Mouse (Mus musculus): ENCODE results near the gene Txn2. TPM values are rescaled to one million over a fixed set of nuclear protein-coding genes. Genes with fewer than 3 reads are reported as not detected.

The Txn2 gene
- polyA plus RNA-seq, 1 experiment from 2014 or later, result 193 TPM

DNA sequence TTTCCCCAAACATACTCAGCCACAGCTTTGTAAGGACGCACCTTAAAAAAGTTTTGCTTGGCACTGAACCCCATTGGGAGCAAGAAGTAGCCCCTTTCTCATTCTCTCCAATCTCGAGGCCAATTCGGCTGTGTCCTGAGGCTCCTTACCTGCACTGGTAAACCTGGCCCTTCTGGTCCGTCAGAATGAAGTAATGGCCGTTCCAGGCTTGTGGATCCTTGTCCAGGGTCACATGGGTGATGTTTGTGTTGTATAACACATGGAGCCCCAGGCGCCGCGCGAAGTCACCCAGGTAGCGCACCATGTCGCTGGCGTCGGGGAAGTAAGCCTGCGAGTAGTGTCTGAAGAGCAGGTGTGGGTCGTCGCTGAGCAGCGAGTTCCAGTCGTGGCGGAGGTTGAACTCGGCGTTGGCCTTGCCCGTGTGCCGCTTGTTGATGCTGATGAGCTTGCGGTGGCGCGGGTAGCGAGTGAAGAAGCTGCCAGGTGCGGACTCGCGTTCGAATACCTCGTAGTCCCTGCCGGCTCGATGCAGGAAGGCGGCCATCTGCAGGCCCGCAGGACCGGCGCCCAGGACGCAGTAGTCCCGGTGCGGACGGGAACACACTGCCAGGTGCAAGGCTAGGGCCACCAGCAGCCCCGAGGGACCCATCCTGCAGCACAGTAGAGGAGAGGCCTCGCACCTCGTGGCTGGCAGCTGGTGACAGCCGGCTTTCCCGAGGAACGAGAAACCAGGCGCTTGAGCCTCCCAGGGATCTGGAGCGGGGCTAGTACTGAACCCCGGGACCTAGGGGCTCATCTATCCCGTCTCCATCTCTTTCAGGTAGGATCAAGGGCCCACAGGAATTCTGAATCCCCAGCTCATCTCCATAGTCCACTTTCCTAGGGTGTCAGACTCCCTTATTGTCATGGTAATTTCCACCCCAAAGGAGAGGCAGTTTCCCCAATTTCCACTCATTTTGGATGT is 26.9 kb upstream of the Txn2 start:
- no peaks in the 10 kb centered on the region for H3K9me3 ChIP-seq (replicated peaks)
- ATAC-seq (ENCODE audit: low FRiP score), result peak; percentile 59
- 9% methylated on average over 52 of the region's 52 CpGs for WGBS
- peak overlapping the region; percentile 74 for H3K27ac ChIP-seq (replicated peaks)
- H3K27me3 ChIP-seq (replicated peaks), result no peaks in the 10 kb centered on the region
- peaks cover 48% of the 10 kb centered on the region for H3K4me1 ChIP-seq
- peak overlapping the region; percentile 92 for H3K4me2 ChIP-seq
- H3K4me3 ChIP-seq (replicated peaks), result peak overlapping the region; percentile 55
- H3K36me3 ChIP-seq, result peaks cover 41% of the 10 kb centered on the region
- peak overlapping the region; percentile 72 for H3K9ac ChIP-seq (replicated peaks)

DNA sequence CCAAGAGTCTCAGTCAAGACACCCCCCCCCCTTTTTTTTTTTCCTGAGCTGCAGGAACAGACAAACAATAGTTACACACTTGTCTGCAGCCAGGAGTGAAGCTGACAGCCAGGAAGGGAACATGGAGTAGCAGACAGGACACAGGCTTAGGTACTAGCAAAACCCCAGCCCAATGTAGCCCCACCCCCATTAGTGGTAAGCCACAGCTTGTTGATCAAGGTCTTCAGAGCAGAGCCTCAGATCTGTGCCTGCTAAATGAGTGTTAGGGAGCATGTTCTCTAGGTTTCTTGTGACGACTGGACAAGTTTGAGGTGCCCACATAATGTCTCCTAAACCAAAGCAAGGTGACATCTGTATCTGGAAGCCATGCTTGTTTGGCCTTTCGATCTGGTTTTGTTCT is 25.6 kb upstream of the Txn2 start:
- peaks cover 34% of the 10 kb centered on the region for H3K36me3 ChIP-seq
- peak overlapping the region; percentile 92 for H3K4me2 ChIP-seq
- no peak for ATAC-seq (ENCODE audit: low FRiP score)
- no peak overlapping the region for H3K9ac ChIP-seq (replicated peaks)
- H3K27me3 ChIP-seq (replicated peaks), result no peaks in the 10 kb centered on the region
- H3K4me3 ChIP-seq (replicated peaks), result no peak overlapping the region
- H3K4me1 ChIP-seq, result peaks cover 48% of the 10 kb centered on the region
- no peaks in the 10 kb centered on the region for H3K9me3 ChIP-seq (replicated peaks)
- no peak overlapping the region for H3K27ac ChIP-seq (replicated peaks)
- 89% methylated on average over 2 of the region's 2 CpGs for WGBS

DNA sequence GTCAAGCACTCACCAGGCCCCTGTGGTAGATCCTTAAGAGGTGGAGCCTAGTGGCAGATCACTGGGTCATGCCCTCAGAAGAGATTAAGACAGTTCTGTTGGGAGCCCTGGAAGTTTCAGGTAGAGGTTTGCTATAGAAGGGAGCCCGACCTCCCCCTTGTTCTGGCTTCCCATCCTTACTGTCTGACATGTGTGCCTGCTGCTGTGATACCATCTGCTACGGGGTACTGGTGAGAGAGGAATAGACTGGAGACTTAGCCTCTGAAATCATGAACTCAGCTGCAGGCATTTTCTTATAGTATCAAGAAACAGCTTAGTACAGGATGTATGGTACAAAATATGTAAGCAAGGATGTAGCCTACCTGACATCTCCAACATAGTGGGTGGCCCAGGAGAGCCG is 24.1 kb upstream of the Txn2 start:
- WGBS, result 91% methylated on average over 3 of the region's 3 CpGs
- Histone ChIP-seq H3K9ac (replicated peaks) (0 out of 2 replicates have a peak overlapping the region, but pooled peaks have one; percentile 3), H3K27ac (replicated peaks) (no peak overlapping the region), H3K9me3 (replicated peaks) (no peaks in the 10 kb centered on the region), H3K27me3 (replicated peaks) (no peaks in the 10 kb centered on the region), H3K4me1 (peaks cover 48% of the 10 kb centered on the region), H3K4me2 (no peak overlapping the region), H3K4me3 (replicated peaks) (no peak overlapping the region), H3K36me3 (peaks cover 25% of the 10 kb centered on the region)
- no peak for ATAC-seq (ENCODE audit: low FRiP score)

DNA sequence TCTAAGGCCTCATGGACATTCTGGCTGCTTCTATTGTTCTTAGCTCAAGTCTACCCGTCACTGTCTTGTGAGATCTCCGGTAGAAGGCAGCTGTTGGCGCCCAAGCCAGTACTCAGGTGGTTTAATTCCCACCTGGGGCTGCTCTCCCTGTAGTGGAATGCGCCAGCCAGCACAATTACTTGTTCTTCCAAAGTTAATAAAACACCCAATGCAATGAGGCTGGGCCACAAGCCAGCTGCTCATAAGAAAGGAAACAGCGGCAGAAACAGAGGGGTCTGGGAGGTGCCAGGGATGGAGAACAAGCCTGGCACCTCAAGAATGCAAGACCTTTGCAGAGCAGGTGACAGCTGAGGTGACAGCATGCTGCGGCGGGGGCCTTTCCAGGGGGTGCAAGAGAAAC is 20.3 kb upstream of the Txn2 start:
- H3K27ac ChIP-seq (replicated peaks), result no peak overlapping the region
- no peak overlapping the region for H3K4me3 ChIP-seq (replicated peaks)
- peaks cover 60% of the 10 kb centered on the region for H3K36me3 ChIP-seq
- 89% methylated on average over 7 of the region's 7 CpGs for WGBS
- H3K4me1 ChIP-seq, result peaks cover 13% of the 10 kb centered on the region
- H3K4me2 ChIP-seq, result no peak overlapping the region
- H3K9ac ChIP-seq (replicated peaks), result no peak overlapping the region
- ATAC-seq (ENCODE audit: low FRiP score), result no peak
- no peaks in the 10 kb centered on the region for H3K27me3 ChIP-seq (replicated peaks)
- H3K9me3 ChIP-seq (replicated peaks), result no peaks in the 10 kb centered on the region

DNA sequence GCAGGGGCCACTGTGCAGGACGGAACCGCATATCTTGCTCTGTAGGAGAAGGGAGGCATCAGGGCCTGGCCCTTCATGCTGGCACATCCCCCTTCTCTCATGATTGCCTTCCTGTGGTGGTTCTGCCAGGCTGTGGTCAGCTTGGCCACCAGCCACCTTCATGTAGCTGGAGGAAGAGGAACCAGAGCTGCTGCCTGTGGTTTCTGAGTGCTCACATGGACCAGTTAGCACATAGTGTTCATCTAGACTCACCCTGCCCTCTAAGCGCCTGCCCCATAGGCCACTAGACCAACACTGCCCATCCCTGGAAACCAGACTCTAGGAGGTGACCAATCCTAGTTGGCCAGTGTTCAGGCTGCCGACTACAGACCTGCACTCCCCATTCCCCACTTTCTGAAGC is 16.9 kb upstream of the Txn2 start:
- no peaks in the 10 kb centered on the region for H3K9me3 ChIP-seq (replicated peaks)
- H3K9ac ChIP-seq (replicated peaks), result no peak overlapping the region
- ATAC-seq (ENCODE audit: low FRiP score), result no peak
- H3K27me3 ChIP-seq (replicated peaks), result no peaks in the 10 kb centered on the region
- H3K4me1 ChIP-seq, result no peaks in the 10 kb centered on the region
- H3K27ac ChIP-seq (replicated peaks), result no peak overlapping the region
- no peak overlapping the region for H3K4me3 ChIP-seq (replicated peaks)
- WGBS, result 86% methylated on average over 4 of the region's 4 CpGs
- H3K4me2 ChIP-seq, result no peak overlapping the region
- peaks cover 69% of the 10 kb centered on the region for H3K36me3 ChIP-seq

DNA sequence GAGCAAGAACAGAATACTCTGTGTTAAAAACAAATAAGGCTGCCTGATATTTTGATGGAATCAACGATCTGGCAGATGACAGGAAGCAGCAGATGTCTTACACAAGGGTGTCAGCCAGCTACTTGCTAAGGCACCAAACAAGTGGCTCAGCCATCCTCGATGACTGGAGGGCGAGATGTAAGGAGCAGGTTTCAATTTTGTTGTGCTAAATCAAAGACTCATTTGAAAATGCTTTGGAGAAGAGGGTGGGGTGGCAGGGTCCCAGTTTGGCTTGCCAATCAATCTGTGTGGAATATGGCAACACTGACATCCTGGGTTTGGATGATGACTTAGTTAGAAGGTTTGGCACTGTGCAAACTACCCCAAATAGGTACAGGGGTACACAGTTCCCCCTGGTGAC is 12.8 kb upstream of the Txn2 start:
- Histone ChIP-seq H3K4me3 (replicated peaks) (no peak overlapping the region), H3K27me3 (replicated peaks) (no peaks in the 10 kb centered on the region), H3K9ac (replicated peaks) (no peak overlapping the region), H3K4me1 (no peaks in the 10 kb centered on the region), H3K36me3 (peaks cover 46% of the 10 kb centered on the region), H3K27ac (replicated peaks) (no peak overlapping the region), H3K4me2 (no peak overlapping the region), H3K9me3 (replicated peaks) (no peaks in the 10 kb centered on the region)
- WGBS, result 87% methylated on average over 3 of the region's 3 CpGs
- no peak for ATAC-seq (ENCODE audit: low FRiP score)

DNA sequence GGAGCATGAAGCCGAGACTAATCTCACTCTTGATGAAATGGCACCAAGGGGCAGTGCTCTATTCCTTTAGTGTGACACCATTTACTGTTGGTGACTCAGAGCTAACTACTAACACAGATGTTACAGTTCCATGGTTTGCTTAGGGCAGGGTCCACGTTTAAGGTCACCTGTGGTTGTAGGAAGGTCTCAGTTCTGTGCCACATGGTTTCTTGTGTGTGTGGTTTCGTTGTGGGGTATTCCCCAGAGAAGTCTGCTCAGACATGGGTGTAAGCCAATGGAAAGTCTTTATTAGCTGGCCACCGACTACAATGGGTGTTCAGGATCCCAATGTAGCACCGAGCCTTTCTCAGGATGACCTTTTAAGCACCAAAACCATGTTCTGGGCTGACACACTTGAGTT is 9.7 kb upstream of the Txn2 start:
- ATAC-seq (ENCODE audit: low FRiP score), result no peak
- H3K36me3 ChIP-seq, result peaks cover 20% of the 10 kb centered on the region
- no peaks in the 10 kb centered on the region for H3K27me3 ChIP-seq (replicated peaks)
- no peak overlapping the region for H3K9ac ChIP-seq (replicated peaks)
- H3K4me2 ChIP-seq, result no peak overlapping the region
- no peaks in the 10 kb centered on the region for H3K9me3 ChIP-seq (replicated peaks)
- H3K27ac ChIP-seq (replicated peaks), result no peak overlapping the region
- 79% methylated on average over 5 of the region's 5 CpGs for WGBS
- no peak overlapping the region for H3K4me3 ChIP-seq (replicated peaks)
- H3K4me1 ChIP-seq, result peaks cover 10% of the 10 kb centered on the region

DNA sequence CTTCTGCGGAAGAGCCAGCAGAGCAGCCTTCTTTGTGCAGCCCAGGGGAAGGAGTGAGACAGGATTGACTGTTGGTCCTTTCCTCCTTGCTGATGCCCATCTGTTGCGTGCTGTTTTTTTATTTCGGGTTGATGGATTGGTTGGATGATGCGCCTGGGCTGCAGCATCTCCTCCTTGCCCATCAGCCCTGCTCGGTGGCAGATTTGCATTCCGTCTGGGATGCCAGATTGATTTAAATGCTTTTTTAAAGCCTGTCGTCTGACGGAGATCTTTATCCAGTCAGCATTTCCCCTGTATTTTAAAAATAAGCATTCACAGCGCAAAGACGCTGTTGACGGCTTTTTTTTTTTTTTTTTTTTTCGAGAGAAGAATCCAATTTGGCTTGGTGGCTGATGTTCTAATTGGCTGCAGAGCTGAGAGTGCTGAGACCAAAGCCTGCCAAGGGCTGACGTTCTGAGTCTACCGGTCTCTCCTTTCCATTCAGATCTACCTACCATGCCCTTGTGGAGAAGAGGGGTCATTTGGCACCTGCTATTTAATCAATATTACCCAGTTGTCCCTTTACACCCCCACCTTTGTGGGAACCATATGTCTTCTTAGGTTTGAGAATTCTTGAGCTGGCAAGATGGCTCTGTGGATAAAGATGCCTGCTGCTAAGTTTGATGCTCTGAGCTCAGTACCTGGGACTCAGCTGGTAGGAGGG is 7.0 kb upstream of the Txn2 start:
- H3K36me3 ChIP-seq, result no peaks in the 10 kb centered on the region
- no peak overlapping the region for H3K9ac ChIP-seq (replicated peaks)
- no peak overlapping the region; the same call in 1 of the 2 replicates for H3K27ac ChIP-seq (replicated peaks)
- WGBS, result 64% methylated on average over 14 of the region's 14 CpGs
- no peak overlapping the region for H3K4me3 ChIP-seq (replicated peaks)
- no peaks in the 10 kb centered on the region for H3K9me3 ChIP-seq (replicated peaks)
- ATAC-seq (ENCODE audit: low FRiP score), result no peak
- no peaks in the 10 kb centered on the region for H3K27me3 ChIP-seq (replicated peaks)
- H3K4me1 ChIP-seq, result peaks cover 14% of the 10 kb centered on the region
- no peak overlapping the region for H3K4me2 ChIP-seq

DNA sequence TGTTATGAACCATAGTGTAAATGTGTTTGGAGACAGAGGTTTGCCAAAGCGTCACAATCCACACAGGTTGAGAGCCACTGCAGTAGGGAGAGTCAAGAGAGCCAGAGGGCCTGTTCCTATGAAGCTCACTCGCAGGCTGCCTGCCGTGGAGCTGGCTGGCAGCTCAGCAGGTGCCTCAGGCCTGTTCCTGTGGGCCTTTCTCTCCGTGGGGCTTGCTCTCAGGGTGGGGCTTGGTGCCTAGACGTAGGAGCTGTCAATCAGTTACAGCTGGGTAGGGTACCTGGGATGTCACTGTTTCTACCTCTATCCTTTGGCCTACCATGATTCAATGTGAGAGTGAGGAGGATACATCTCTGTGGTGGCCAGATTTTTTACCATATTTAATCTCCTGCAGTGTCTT is 6.2 kb upstream of the Txn2 start:
- H3K27ac ChIP-seq (replicated peaks), result no peak overlapping the region
- H3K9ac ChIP-seq (replicated peaks), result no peak overlapping the region
- peaks cover 16% of the 10 kb centered on the region for H3K4me1 ChIP-seq
- H3K27me3 ChIP-seq (replicated peaks), result no peaks in the 10 kb centered on the region
- H3K9me3 ChIP-seq (replicated peaks), result no peaks in the 10 kb centered on the region
- no peaks in the 10 kb centered on the region for H3K36me3 ChIP-seq
- no peak overlapping the region for H3K4me3 ChIP-seq (replicated peaks)
- WGBS, result 72% methylated on average over 5 of the region's 5 CpGs
- no peak overlapping the region for H3K4me2 ChIP-seq
- no peak for ATAC-seq (ENCODE audit: low FRiP score)

DNA sequence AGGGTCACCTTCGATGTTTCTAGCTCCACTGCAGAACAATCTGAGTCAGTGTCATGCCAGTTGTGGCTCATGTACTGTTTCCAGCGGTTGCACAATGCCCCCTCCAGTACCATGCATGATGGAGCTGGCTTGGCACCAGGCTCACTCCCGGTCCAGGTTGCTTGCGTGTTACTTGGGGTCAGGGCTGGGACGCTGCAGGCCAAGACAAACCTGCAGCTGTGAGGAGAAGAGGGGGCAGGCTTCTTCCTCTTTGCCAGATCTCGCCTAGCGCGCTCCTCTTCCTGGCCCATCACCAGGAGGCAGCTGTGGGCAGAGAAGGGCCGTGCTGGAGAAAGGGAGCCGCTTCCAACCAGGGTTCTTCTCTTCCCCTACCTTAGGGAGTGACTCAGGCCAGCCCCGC is 5.5 kb upstream of the Txn2 start:
- peaks cover 23% of the 10 kb centered on the region for H3K4me1 ChIP-seq
- no peak overlapping the region for H3K4me3 ChIP-seq (replicated peaks)
- no peaks in the 10 kb centered on the region for H3K27me3 ChIP-seq (replicated peaks)
- no peaks in the 10 kb centered on the region for H3K36me3 ChIP-seq
- H3K9me3 ChIP-seq (replicated peaks), result no peaks in the 10 kb centered on the region
- no peak for ATAC-seq (ENCODE audit: low FRiP score)
- H3K27ac ChIP-seq (replicated peaks), result no peak overlapping the region
- H3K9ac ChIP-seq (replicated peaks), result no peak overlapping the region
- H3K4me2 ChIP-seq, result no peak overlapping the region
- WGBS, result 84% methylated on average over 11 of the region's 11 CpGs

DNA sequence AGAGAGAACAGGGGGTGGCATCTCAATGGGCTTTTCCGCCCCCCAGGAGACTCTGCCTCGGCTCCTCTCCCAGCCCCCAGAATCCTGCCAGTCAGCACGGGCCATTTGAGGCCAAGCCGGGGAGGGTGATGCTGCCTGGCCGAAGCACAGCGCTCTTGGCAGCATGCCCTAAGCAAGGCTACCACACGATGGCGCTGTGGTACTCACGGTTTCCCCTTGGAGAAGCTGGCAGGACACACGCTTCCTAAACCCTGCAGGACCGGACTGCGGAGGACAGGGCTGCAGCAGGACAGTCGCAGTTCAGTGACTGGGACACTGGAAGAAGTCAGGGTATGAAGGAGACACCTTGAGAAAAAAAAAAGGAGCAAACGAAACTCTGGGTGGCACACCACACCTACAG is 5.0 kb upstream of the Txn2 start:
- WGBS, result under 1% methylated on average over 14 of the region's 14 CpGs
- Histone ChIP-seq H3K27ac (replicated peaks) (no peak overlapping the region), H3K27me3 (replicated peaks) (no peaks in the 10 kb centered on the region), H3K36me3 (no peaks in the 10 kb centered on the region), H3K4me1 (peaks cover 24% of the 10 kb centered on the region), H3K9me3 (replicated peaks) (no peaks in the 10 kb centered on the region), H3K9ac (replicated peaks) (peak overlapping the region; percentile 40), H3K4me3 (replicated peaks) (peak overlapping the region; percentile 22; the same call in 1 of the 2 replicates), H3K4me2 (peak overlapping the region; percentile 54)
- ATAC-seq (ENCODE audit: low FRiP score), result no peak

DNA sequence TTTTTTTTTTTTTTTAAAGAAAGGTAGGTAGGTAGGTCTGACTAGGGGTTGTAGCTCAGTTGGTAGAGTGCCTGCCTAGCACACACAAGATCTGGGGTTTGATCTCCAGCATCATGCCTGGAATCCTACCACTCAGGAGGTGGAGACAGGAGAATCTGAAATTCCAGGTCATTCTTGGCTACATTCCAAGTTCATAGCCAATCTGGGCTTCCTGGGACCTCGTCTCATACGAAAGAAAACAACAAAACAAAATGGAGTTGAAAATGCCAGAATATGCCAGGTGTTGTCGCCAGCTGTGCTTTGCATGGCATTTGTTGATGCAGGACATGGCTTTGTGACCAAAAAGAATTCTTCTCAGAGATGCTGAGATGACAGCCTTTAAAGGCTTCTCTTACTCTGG is 4.4 kb upstream of the Txn2 start:
- no peak overlapping the region for H3K27ac ChIP-seq (replicated peaks)
- no peaks in the 10 kb centered on the region for H3K27me3 ChIP-seq (replicated peaks)
- ATAC-seq (ENCODE audit: low FRiP score), result no peak
- H3K9ac ChIP-seq (replicated peaks), result no peak overlapping the region; the same call in 1 of the 2 replicates
- H3K9me3 ChIP-seq (replicated peaks), result no peaks in the 10 kb centered on the region
- H3K4me1 ChIP-seq, result peaks cover 24% of the 10 kb centered on the region
- peak overlapping the region; percentile 54; the same call in 1 of the 2 replicates for H3K4me2 ChIP-seq
- H3K4me3 ChIP-seq (replicated peaks), result no peak overlapping the region
- no peaks in the 10 kb centered on the region for H3K36me3 ChIP-seq
- 72% methylated on average over 3 of the region's 3 CpGs for WGBS
